Mouse (Mus musculus) heart, embryonic 11.5 days (tissue): ENCODE results near the gene Tlk2. TPM values are rescaled to one million over a fixed set of nuclear protein-coding genes. Genes with fewer than 3 reads are reported as not detected.

Experiments
- ATAC-seq: fragments of 200-750 bp; cut with Nextera tagmentation; replicated peaks from 2 replicates; pipeline ENCODE4 v1.8.0; 2017; ENCODE audit warnings: moderate library complexity; ENCODE audit not compliant: insufficient number of reproducible peaks, low FRiP score, low TSS enrichment
- H3K27ac ChIP-seq: fragments of 300-500 bp; sonication (generic); 2 replicates; pipeline ENCODE4 v1.5.1; 2014; ENCODE audit warnings: mild to moderate bottlenecking, low read depth, low read length
- H3K27me3 ChIP-seq: fragments of 300-500 bp; sonication (generic); 2 replicates; pipeline ENCODE4 v1.6.1; 2014; ENCODE audit warnings: mild to moderate bottlenecking, low read length, mixed read lengths; ENCODE audit not compliant: control insufficient read depth, insufficient read depth
- H3K36me3 ChIP-seq: fragments of 300-500 bp; sonication (generic); 2 replicates; pipeline ENCODE4 v1.6.1; 2014; ENCODE audit warnings: mild to moderate bottlenecking, low read length, moderate library complexity, mixed read lengths; ENCODE audit not compliant: control insufficient read depth, insufficient read depth
- H3K4me1 ChIP-seq: fragments of 300-500 bp; sonication (generic); 2 replicates; pipeline ENCODE4 v1.6.1; 2014; ENCODE audit warnings: low read length; ENCODE audit not compliant: control insufficient read depth, insufficient read depth
- H3K4me2 ChIP-seq: fragments of 300-500 bp; sonication (generic); 2 replicates; pipeline ENCODE4 v1.6.1; 2014; ENCODE audit warnings: mild to moderate bottlenecking, moderate library complexity
- H3K4me3 ChIP-seq: fragments of 300-500 bp; sonication (generic); 2 replicates; pipeline ENCODE4 v1.5.1; 2014; ENCODE audit warnings: low read depth, low read length
- H3K9ac ChIP-seq: fragments of 300-500 bp; sonication (generic); 2 replicates; pipeline ENCODE4 v1.6.1; 2014; ENCODE audit warnings: mild to moderate bottlenecking, low read depth, low read length, moderate library complexity
- H3K9me3 ChIP-seq: fragments of 300-500 bp; sonication (generic); replicated peaks from 2 replicates; pipeline ENCODE4 v1.6.1; 2016; ENCODE audit warnings: low read length; ENCODE audit not compliant: control insufficient read depth
- WGBS: fragments of 180-500 bp; shearing (Covaris S2); extraction: QIAGEN DNeasy Blood & Tissue Kit; methylation state at CpG from one replicate; pipeline ENCODE4 v1.1.7; 2014; ENCODE audit not compliant: insufficient replicate concordance; 5-methylcytosine and 5-hydroxymethylcytosine counted together
- polyA plus RNA-seq: library from polyadenylated mRNA; unstranded; fragments of >200 nt; fragmentation: Nextera tagmentation; extraction: Ambion mirVana; gene quantifications from 2 replicates; pipeline ENCODE4 v1.2.1, GENCODE M21; 2014

The Tlk2 gene
- polyA plus RNA-seq, 1 experiment from 2014 or later, result 19.3 TPM

GRCm38 (mm10) chr11:105180471-105181091, 2.0 kb downstream of the Tlk2 start:
- Histone ChIP-seq H3K4me2 (peak overlapping the region; percentile 63), H3K36me3 (peaks cover 11% of the 10 kb centered on the region), H3K4me3 (peak overlapping the region; percentile 95), H3K27me3 (no peaks in the 10 kb centered on the region), H3K9ac (peak overlapping the region; percentile 88), H3K27ac (peak overlapping the region; percentile 92), H3K4me1 (peaks cover 13% of the 10 kb centered on the region), H3K9me3 (no peaks in the 10 kb centered on the region)
- peak; percentile 23 for ATAC-seq
- under 1% methylated on average over 28 of the region's 35 CpGs for WGBS

- H3K9me3 ChIP-seq, result no peaks in the 10 kb centered on the region
- under 1% methylated on average over 47 of the region's 60 CpGs for WGBS
- peaks cover 13% of the 10 kb centered on the region for H3K4me1 ChIP-seq
- peak overlapping the region; percentile 92 for H3K27ac ChIP-seq
- no peaks in the 10 kb centered on the region for H3K27me3 ChIP-seq
- peak overlapping the region; percentile 95 for H3K9ac ChIP-seq
- ATAC-seq, result peak; percentile 94
- peak overlapping the region; percentile 95 for H3K4me3 ChIP-seq
- peaks cover 11% of the 10 kb centered on the region for H3K36me3 ChIP-seq
- H3K4me2 ChIP-seq, result peak overlapping the region; percentile 63
Observed at GRCm38 (mm10) chr11:105181126-105181637, 2.6 kb downstream of the Tlk2 start.

GRCm38 (mm10) chr11:105181689-105182460, 3.3 kb downstream of the Tlk2 start:
- H3K4me1 ChIP-seq, result peaks cover 13% of the 10 kb centered on the region
- H3K9ac ChIP-seq, result peak overlapping the region; percentile 95
- peak overlapping the region; percentile 95 for H3K4me3 ChIP-seq
- WGBS, result 4% methylated on average over 58 of the region's 89 CpGs
- ATAC-seq, result peak; percentile 67
- no peaks in the 10 kb centered on the region for H3K27me3 ChIP-seq
- H3K4me2 ChIP-seq, result peak overlapping the region; percentile 63
- H3K36me3 ChIP-seq, result peaks cover 11% of the 10 kb centered on the region
- peak overlapping the region; percentile 92 for H3K27ac ChIP-seq
- no peaks in the 10 kb centered on the region for H3K9me3 ChIP-seq

GRCm38 (mm10) chr11:105182461-105182855, 3.9 kb downstream of the Tlk2 start:
- Histone ChIP-seq H3K4me3 (peak overlapping the region; percentile 95), H3K36me3 (peaks cover 11% of the 10 kb centered on the region)

GRCm38 (mm10) chr11:105184678-105185077, 6.1 kb downstream of the Tlk2 start:
- H3K9me3 ChIP-seq, result no peaks in the 10 kb centered on the region
- 92% methylated on average over 3 of the region's 3 CpGs for WGBS
- H3K4me2 ChIP-seq, result no peak overlapping the region
- no peak for ATAC-seq
- H3K9ac ChIP-seq, result no peak overlapping the region
- no peaks in the 10 kb centered on the region for H3K27me3 ChIP-seq
- H3K27ac ChIP-seq, result no peak overlapping the region
- peaks cover 7% of the 10 kb centered on the region for H3K36me3 ChIP-seq
- H3K4me1 ChIP-seq, result peaks cover 7% of the 10 kb centered on the region; the same call in 1 of the 2 replicates
- H3K4me3 ChIP-seq, result no peak overlapping the region

More at GRCm38 (mm10) chr11:105182461-105182855, 3.9 kb downstream of the Tlk2 start:
- ATAC-seq, result no peak
- H3K27me3 ChIP-seq, result no peaks in the 10 kb centered on the region
- 5% methylated on average over 4 of the region's 4 CpGs for WGBS
- H3K4me2 ChIP-seq, result peak overlapping the region; percentile 63
- no peaks in the 10 kb centered on the region for H3K9me3 ChIP-seq
- H3K27ac ChIP-seq, result peak overlapping the region; percentile 92
- peak overlapping the region; percentile 95 for H3K9ac ChIP-seq
- H3K4me1 ChIP-seq, result peaks cover 13% of the 10 kb centered on the region

- no peaks in the 10 kb centered on the region for H3K9me3 ChIP-seq
- 90% methylated on average over 3 of the region's 3 CpGs for WGBS
Observed at GRCm38 (mm10) chr11:105192186-105192585, 13.6 kb downstream of the Tlk2 start.

GRCm38 (mm10) chr11:105196893-105197662, 18.5 kb downstream of the Tlk2 start:
- Histone ChIP-seq H3K4me3 (no peak overlapping the region), H3K4me2 (no peak overlapping the region), H3K9ac (no peak overlapping the region), H3K27me3 (no peaks in the 10 kb centered on the region), H3K4me1 (0 out of 2 replicates have a peak, but pooled peaks cover 2% of the 10 kb centered on the region), H3K27ac (no peak overlapping the region), H3K9me3 (no peaks in the 10 kb centered on the region), H3K36me3 (peaks cover 3% of the 10 kb centered on the region; the same call in 1 of the 2 replicates)
- no peak for ATAC-seq
- WGBS, result 83% methylated on average over 4 of the region's 4 CpGs

More at GRCm38 (mm10) chr11:105192186-105192585, 13.6 kb downstream of the Tlk2 start:
- H3K9ac ChIP-seq, result no peak overlapping the region
- no peaks in the 10 kb centered on the region for H3K27me3 ChIP-seq
- H3K4me2 ChIP-seq, result no peak overlapping the region
- H3K36me3 ChIP-seq, result peaks cover 6% of the 10 kb centered on the region; the same call in 1 of the 2 replicates
- no peak overlapping the region for H3K4me3 ChIP-seq
- no peaks in the 10 kb centered on the region for H3K4me1 ChIP-seq
- no peak overlapping the region for H3K27ac ChIP-seq
- ATAC-seq, result no peak

GRCm38 (mm10) chr11:105202403-105202802, 23.8 kb downstream of the Tlk2 start:
- no peaks in the 10 kb centered on the region for H3K9me3 ChIP-seq
- no peak overlapping the region for H3K4me2 ChIP-seq
- 63% methylated on average over 3 of the region's 3 CpGs for WGBS
- no peak overlapping the region for H3K27ac ChIP-seq
- ATAC-seq, result no peak
- H3K27me3 ChIP-seq, result no peaks in the 10 kb centered on the region
- H3K4me3 ChIP-seq, result no peak overlapping the region
- H3K4me1 ChIP-seq, result 0 out of 2 replicates have a peak, but pooled peaks cover 5% of the 10 kb centered on the region
- H3K36me3 ChIP-seq, result no peaks in the 10 kb centered on the region
- no peak overlapping the region for H3K9ac ChIP-seq
